Mouse (Mus musculus) megakaryocyte-erythroid progenitor cell, adult 5 weeks (primary cell): ENCODE data around the gene Arhgef1. TPM values are rescaled to one million over a fixed set of nuclear protein-coding genes. Genes with fewer than 3 reads are reported as not detected.

Experiments used
- polyA plus RNA-seq: library from polyadenylated mRNA; stranded (reverse); fragments of >175 nt; gene quantifications from 2 replicates; pipeline ENCODE4 v1.2.3, GENCODE M21; 2012

The Arhgef1 gene
- polyA plus RNA-seq = 592 and 679 TPM in 2 replicates

GRCm38 (mm10) chr7:24902630-24903443, at the start of gene Arhgef1:
Arhgef1 (plus strand) TSS chr7:24902912.

GRCm38 (mm10) chr7:24861913-24862312, 40.8 kb upstream of the Arhgef1 start, which contains the start of gene Gm9844:
Gm9844 (plus strand) TSS chr7:24862213.

GRCm38 (mm10) chr7:24869532-24870165, 33.1 kb upstream of the Arhgef1 start, which contains the start of the genes Lypd4 and Dmrtc2:
Lypd4 (minus strand) TSS chr7:24869941.
Dmrtc2 (plus strand) TSS chr7:24870057.

GRCm38 (mm10) chr7:24883896-24884692, 18.6 kb upstream of the Arhgef1 start, which contains the start of gene Rps19:
Rps19 (plus strand) TSS chr7:24884371.

GRCm38 (mm10) chr7:24897224-24897623, 5.5 kb upstream of the Arhgef1 start, which contains the start of gene Cd79a:
Cd79a (plus strand) TSS chr7:24897381.

GRCm38 (mm10) chr7:24944257-24944950, 41.7 kb downstream of the Arhgef1 start, which contains the start of gene Gm4881:
Gm4881 (minus strand) TSS chr7:24944494.

GRCm38 (mm10) chr7:24971972-24972893, 69.5 kb downstream of the Arhgef1 start, which contains the start of gene Rabac1:
Rabac1 (minus strand) TSS chr7:24972754.

Other genes with a start within 250 kb of the Arhgef1 start
- gene Tex101, start 226.2 kb upstream of the Arhgef1 start, polyA plus RNA-seq = not detected in 2 replicates
- gene BC049730, start 193.7 kb upstream of the Arhgef1 start, polyA plus RNA-seq = not detected in 2 replicates
- gene Gm4763, start 176.0 kb upstream of the Arhgef1 start, polyA plus RNA-seq = not detected in 2 replicates
- 52.7 and 64.3 TPM in 2 replicates for gene Cd177, start 142.6 kb upstream of the Arhgef1 start, polyA plus RNA-seq
- gene Ceacam10, start 125.7 kb upstream of the Arhgef1 start, polyA plus RNA-seq = 0.59 TPM in 1 of 2 replicates, not detected in the other
- gene Gm9844, start 40.7 kb upstream of the Arhgef1 start, polyA plus RNA-seq = 30.6 and 98.7 TPM in 2 replicates
- not detected in 2 replicates for gene Lypd4, start 33.0 kb upstream of the Arhgef1 start, polyA plus RNA-seq
- gene Dmrtc2, start 32.9 kb upstream of the Arhgef1 start, polyA plus RNA-seq = not detected in 2 replicates
- 3,485 and 4,048 TPM in 2 replicates for gene Rps19, start 18.5 kb upstream of the Arhgef1 start, polyA plus RNA-seq
- 11.7 and 31.8 TPM in 2 replicates for gene Cd79a, start 5.5 kb upstream of the Arhgef1 start, polyA plus RNA-seq
- gene Gm4881, start 41.6 kb downstream of the Arhgef1 start, polyA plus RNA-seq = not detected in 2 replicates
- 296 and 340 TPM in 2 replicates for gene Rabac1, start 69.8 kb downstream of the Arhgef1 start, polyA plus RNA-seq
- 78.9 and 103 TPM in 2 replicates for gene Atp1a3, start 103.0 kb downstream of the Arhgef1 start, polyA plus RNA-seq
- 18.8 and 31.7 TPM in 2 replicates for gene Grik5, start 169.4 kb downstream of the Arhgef1 start, polyA plus RNA-seq
- 45.8 and 46.8 TPM in 2 replicates for gene Zfp574, start 169.7 kb downstream of the Arhgef1 start, polyA plus RNA-seq